Mouse (Mus musculus): Measurements from ENCODE around the gene Vmn2r107. TPM values are rescaled to one million over a fixed set of nuclear protein-coding genes. Genes with fewer than 3 reads are reported as not detected.

Gene Vmn2r107
- polyA plus RNA-seq (2016; fragmentation: Nextera tagmentation; extraction: Ambion mirVana), result not detected in 2 replicates

GRCm38 (mm10) chr17:20344942-20345341, at the start of gene Vmn2r107:
TSS of gene Vmn2r107 (plus strand) at chr17:20345242.
- Histone ChIP-seq H3K4me2 (no peak within 1 kb of the TSS), H3K27ac (no peak within 1 kb of the TSS), H3K4me3 (replicated peaks) (no peak within 1 kb of the TSS), H3K27me3 (no peaks in the 10 kb centered on the region), H3K36me3 (no peaks in the 10 kb centered on the region), H3K9ac (replicated peaks) (no peak within 1 kb of the TSS), H3K4me1 (replicated peaks) (no peaks in the 10 kb centered on the region), H3K9me3 (0 out of 2 replicates have a peak, but pooled peaks cover 8% of the 10 kb centered on the region)
- no peak for ATAC-seq (ENCODE audit: insufficient number of reproducible peaks, insufficient read depth, low FRiP score, low TSS enrichment, low read depth)
- 56% methylated on average over 2 of the region's 2 CpGs for WGBS

DNA sequence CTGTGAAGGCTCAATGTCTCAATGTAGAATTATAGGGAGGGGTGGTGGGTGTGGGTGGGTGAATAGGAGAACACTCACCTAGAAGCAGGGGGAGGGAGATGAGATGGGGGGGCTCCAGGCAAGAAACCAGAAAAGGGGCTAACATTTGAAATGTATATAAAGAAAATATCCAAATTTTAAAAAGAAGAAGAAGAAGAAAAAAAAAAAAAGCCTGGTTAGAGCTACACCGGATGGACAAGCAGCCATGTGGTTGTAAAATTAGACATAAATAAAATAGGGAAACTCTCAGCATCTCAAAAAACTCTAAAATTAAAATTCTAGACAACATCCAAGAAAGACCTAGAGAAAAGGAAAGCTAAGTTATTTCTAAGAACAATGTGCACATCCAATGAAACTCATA, 39.3 kb upstream of the Vmn2r107 start:
- H3K4me2 ChIP-seq, result no peak overlapping the region
- H3K9ac ChIP-seq (replicated peaks), result no peak overlapping the region
- H3K27me3 ChIP-seq, result no peaks in the 10 kb centered on the region
- 93% methylated on average over 1 of the region's 1 CpGs for WGBS
- H3K4me3 ChIP-seq (replicated peaks), result no peak overlapping the region
- no peak for ATAC-seq (ENCODE audit: insufficient number of reproducible peaks, insufficient read depth, low FRiP score, low TSS enrichment, low read depth)
- no peaks in the 10 kb centered on the region for H3K36me3 ChIP-seq
- no peaks in the 10 kb centered on the region for H3K4me1 ChIP-seq (replicated peaks)
- H3K27ac ChIP-seq, result no peak overlapping the region
- H3K9me3 ChIP-seq, result peaks cover 12% of the 10 kb centered on the region; the same call in 1 of the 2 replicates

- Histone ChIP-seq H3K4me2 (no peak overlapping the region), H3K36me3 (no peaks in the 10 kb centered on the region), H3K9me3 (peaks cover 32% of the 10 kb centered on the region), H3K9ac (replicated peaks) (no peak overlapping the region), H3K4me1 (replicated peaks) (no peaks in the 10 kb centered on the region), H3K27ac (no peak overlapping the region), H3K4me3 (replicated peaks) (no peak overlapping the region), H3K27me3 (no peaks in the 10 kb centered on the region)
- no peak for ATAC-seq (ENCODE audit: insufficient number of reproducible peaks, insufficient read depth, low FRiP score, low TSS enrichment, low read depth)
- WGBS, result 51% methylated on average over 2 of the region's 2 CpGs
Measured at GRCm38 (mm10) chr17:20399105-20399504, 54.1 kb downstream of the Vmn2r107 start.

- 31% methylated on average over 1 of the region's 1 CpGs for WGBS
- no peak for ATAC-seq (ENCODE audit: insufficient number of reproducible peaks, insufficient read depth, low FRiP score, low TSS enrichment, low read depth)
- H3K9ac ChIP-seq (replicated peaks), result no peak within 1 kb of the TSS
- H3K36me3 ChIP-seq, result no peaks in the 10 kb centered on the region
- no peaks in the 10 kb centered on the region for H3K4me1 ChIP-seq (replicated peaks)
- H3K27me3 ChIP-seq, result no peaks in the 10 kb centered on the region
- no peak within 1 kb of the TSS for H3K27ac ChIP-seq
- H3K9me3 ChIP-seq, result peaks cover 17% of the 10 kb centered on the region
- no peak within 1 kb of the TSS for H3K4me2 ChIP-seq
- H3K4me3 ChIP-seq (replicated peaks), result no peak within 1 kb of the TSS
Measured at GRCm38 (mm10) chr17:20413846-20414245, 68.8 kb downstream of the Vmn2r107 start, which contains the start of gene Vmn1r224. TSS of gene Vmn1r224 (plus strand) at chr17:20414146.

Other genes starting within 250 kb of the Vmn2r107 start
- not detected in 2 replicates for gene Fpr-rs7, start 231.0 kb upstream of the Vmn2r107 start, polyA plus RNA-seq (2016; fragmentation: Nextera tagmentation; extraction: Ambion mirVana)
- not detected in 2 replicates for gene Fpr-rs6, start 162.1 kb upstream of the Vmn2r107 start, polyA plus RNA-seq (2016; fragmentation: Nextera tagmentation; extraction: Ambion mirVana)
- not detected in 2 replicates for gene Vmn2r105, start 110.2 kb upstream of the Vmn2r107 start, polyA plus RNA-seq (2016; fragmentation: Nextera tagmentation; extraction: Ambion mirVana)
- gene Vmn2r106, start 59.7 kb upstream of the Vmn2r107 start, polyA plus RNA-seq (2016; fragmentation: Nextera tagmentation; extraction: Ambion mirVana), result not detected in 2 replicates
- gene Vmn1r224, start 68.9 kb downstream of the Vmn2r107 start, polyA plus RNA-seq (2016; fragmentation: Nextera tagmentation; extraction: Ambion mirVana), result not detected in 2 replicates
- gene Vmn2r108, start 136.1 kb downstream of the Vmn2r107 start, polyA plus RNA-seq (2016; fragmentation: Nextera tagmentation; extraction: Ambion mirVana), result not detected in 2 replicates
- gene Vmn1r225, start 152.9 kb downstream of the Vmn2r107 start, polyA plus RNA-seq (2016; fragmentation: Nextera tagmentation; extraction: Ambion mirVana), result not detected in 2 replicates
- not detected in 2 replicates for gene Vmn2r109, start 219.5 kb downstream of the Vmn2r107 start, polyA plus RNA-seq (2016; fragmentation: Nextera tagmentation; extraction: Ambion mirVana)